Mouse (Mus musculus): ENCODE measurements around the gene Sart3. TPM values are rescaled to one million over a fixed set of nuclear protein-coding genes. Genes with fewer than 3 reads are reported as not detected.

The Sart3 gene
- polyA plus RNA-seq, 1 experiment from 2014 or later: 25.9 TPM

DNA sequence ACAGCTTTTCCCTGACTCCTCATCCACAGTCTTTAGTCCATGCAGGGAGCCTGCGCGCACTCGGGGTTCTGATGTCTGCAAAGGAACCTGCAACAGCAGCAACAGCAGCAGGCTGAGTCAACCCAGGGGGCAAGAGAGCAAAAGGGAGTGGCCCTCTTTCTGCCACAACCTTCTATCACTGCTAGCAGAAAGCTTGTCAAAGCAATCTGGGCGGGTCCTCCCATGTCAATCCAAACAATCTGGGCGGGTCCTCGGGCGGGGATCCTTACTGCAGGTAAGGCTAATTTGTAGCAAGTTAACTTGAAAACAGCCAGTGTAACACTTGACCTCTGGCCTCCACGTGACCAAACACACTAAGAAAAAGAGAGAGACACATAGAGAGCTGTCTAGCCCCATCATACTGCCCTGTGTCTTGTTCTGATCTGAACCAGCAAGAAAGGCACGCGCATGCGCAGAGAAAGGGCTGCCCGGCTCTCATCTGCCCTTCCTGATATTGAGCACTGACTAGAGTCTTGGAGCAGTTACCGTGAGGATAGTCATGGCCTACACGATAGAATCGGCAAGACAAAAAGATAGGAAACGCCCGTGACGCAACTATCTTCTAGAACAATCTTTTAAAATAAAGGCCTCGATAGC is 71.8 kb downstream of the Sart3 start:
- Histone ChIP-seq H3K4me2 (ENCODE audit: low read length) (no peak overlapping the region), H3K9ac (ENCODE audit: low read length) (no peak overlapping the region), H3K4me1 (ENCODE audit: control insufficient read depth in 2 of 2, insufficient read depth in 2 of 2, low read length in 2 of 2) (0 out of 4 replicates have a peak, but pooled peaks cover 0 to 2% of the 10 kb centered on the region in 2 experiments), H3K36me3 (ENCODE audit: control insufficient read depth, insufficient read depth, low read length) (no peaks in the 10 kb centered on the region), H3K27me3 (ENCODE audit: control insufficient read depth, insufficient read depth, low read length) (no peaks in the 10 kb centered on the region), H3K4me3 (ENCODE audit: control insufficient read depth in 1 of 2, insufficient read depth in 1 of 2, low read depth in 1 of 2, low read length in 2 of 2) (no peak overlapping the region), H3K27ac (replicated peaks in 1 of 2; ENCODE audit: control insufficient read depth in 1 of 2, insufficient read depth in 1 of 2, low read depth in 2 of 2, low read length in 2 of 2) (no peak overlapping the region), H3K9me3 (ENCODE audit: control insufficient read depth, low read length) (no peaks in the 10 kb centered on the region)
- ATAC-seq (ENCODE audit: insufficient number of reproducible peaks, insufficient read depth, low FRiP score, low read depth): no peak
- 74% methylated on average over 19 of the region's 19 CpGs for WGBS

DNA sequence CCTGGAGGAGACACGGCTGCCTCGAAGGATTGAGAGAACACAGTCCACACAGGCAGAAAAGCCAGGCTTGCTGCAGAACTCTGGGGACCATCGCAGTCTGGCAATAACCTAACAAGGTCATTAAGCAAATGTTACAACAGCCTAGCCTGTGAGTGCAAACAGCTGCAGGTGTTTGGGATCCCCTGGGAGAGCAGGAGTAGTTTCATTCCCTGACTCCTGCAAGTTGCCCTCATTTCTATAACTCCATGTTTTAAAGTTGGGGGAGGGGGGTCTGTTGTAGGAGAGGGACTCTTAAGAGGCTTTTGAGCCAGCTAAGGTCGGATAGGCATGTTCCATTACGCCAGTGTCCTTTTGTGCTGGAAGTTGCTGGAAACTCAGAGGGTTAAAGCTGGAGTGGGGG is 77.9 kb downstream of the Sart3 start:
- H3K4me1 ChIP-seq (ENCODE audit: control insufficient read depth in 2 of 2, insufficient read depth in 2 of 2, low read length in 2 of 2): no peaks in the 10 kb centered on the region
- no peak overlapping the region for H3K9ac ChIP-seq (ENCODE audit: low read length)
- no peaks in the 10 kb centered on the region for H3K36me3 ChIP-seq (ENCODE audit: control insufficient read depth, insufficient read depth, low read length)
- H3K9me3 ChIP-seq (ENCODE audit: control insufficient read depth, low read length): peaks cover 6% of the 10 kb centered on the region; the same call in 1 of the 2 replicates
- H3K4me2 ChIP-seq (ENCODE audit: low read length): no peak overlapping the region
- no peak overlapping the region for H3K4me3 ChIP-seq (ENCODE audit: control insufficient read depth in 1 of 2, insufficient read depth in 1 of 2, low read depth in 1 of 2, low read length in 2 of 2)
- H3K27me3 ChIP-seq (ENCODE audit: control insufficient read depth, insufficient read depth, low read length): no peaks in the 10 kb centered on the region
- WGBS: 50% methylated on average over 5 of the region's 5 CpGs
- no peak overlapping the region for H3K27ac ChIP-seq (replicated peaks in 1 of 2; ENCODE audit: control insufficient read depth in 1 of 2, insufficient read depth in 1 of 2, low read depth in 2 of 2, low read length in 2 of 2)
- ATAC-seq (ENCODE audit: insufficient number of reproducible peaks, insufficient read depth, low FRiP score, low read depth): no peak

- no peak overlapping the region for H3K27ac ChIP-seq (replicated peaks in 1 of 2; ENCODE audit: control insufficient read depth in 1 of 2, insufficient read depth in 1 of 2, low read depth in 2 of 2, low read length in 2 of 2)
- no peak overlapping the region for H3K4me2 ChIP-seq (ENCODE audit: low read length)
- H3K4me3 ChIP-seq (ENCODE audit: control insufficient read depth in 1 of 2, insufficient read depth in 1 of 2, low read depth in 1 of 2, low read length in 2 of 2): no peak overlapping the region
- WGBS: 48% methylated on average over 4 of the region's 4 CpGs
- no peaks in the 10 kb centered on the region for H3K4me1 ChIP-seq (ENCODE audit: control insufficient read depth in 2 of 2, insufficient read depth in 2 of 2, low read length in 2 of 2)
- peaks cover 6% of the 10 kb centered on the region; the same call in 1 of the 2 replicates for H3K9me3 ChIP-seq (ENCODE audit: control insufficient read depth, low read length)
- no peak for ATAC-seq (ENCODE audit: insufficient number of reproducible peaks, insufficient read depth, low FRiP score, low read depth)
- no peak overlapping the region for H3K9ac ChIP-seq (ENCODE audit: low read length)
- H3K27me3 ChIP-seq (ENCODE audit: control insufficient read depth, insufficient read depth, low read length): no peaks in the 10 kb centered on the region
- no peaks in the 10 kb centered on the region for H3K36me3 ChIP-seq (ENCODE audit: control insufficient read depth, insufficient read depth, low read length)
These were observed 78.3 kb downstream of the Sart3 start for GRCm38 (mm10) chr5:113694000-113694399.

DNA sequence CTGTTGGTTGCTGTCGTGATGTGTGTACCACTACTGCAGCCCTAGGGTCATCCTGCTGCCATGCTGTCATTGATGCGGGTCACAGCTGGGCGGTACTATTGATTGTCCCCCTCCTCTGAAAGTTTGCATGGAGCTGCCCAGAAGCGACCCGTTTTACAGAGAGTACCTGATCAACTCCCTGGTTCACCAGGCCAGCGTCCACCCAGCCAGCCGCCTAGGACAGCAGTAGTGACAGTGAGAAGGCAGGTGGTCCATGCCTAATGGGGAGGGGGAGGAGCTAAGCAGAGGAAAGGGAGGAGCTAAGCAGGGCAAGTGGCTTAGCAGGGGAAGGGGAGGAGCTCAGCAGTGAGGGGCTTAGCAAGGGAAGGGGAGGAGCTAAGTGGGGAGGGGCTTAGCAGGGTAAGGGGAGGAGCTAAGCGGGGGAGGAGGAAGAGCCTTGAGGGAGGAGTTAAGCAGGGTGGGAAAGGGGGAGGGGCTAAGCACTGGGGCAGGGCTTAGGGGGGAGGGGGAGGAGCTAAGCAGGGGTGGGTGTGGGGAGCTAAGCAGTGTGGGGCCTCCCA is 79.0 kb downstream of the Sart3 start:
- H3K4me1 ChIP-seq (ENCODE audit: control insufficient read depth in 2 of 2, insufficient read depth in 2 of 2, low read length in 2 of 2): no peaks in the 10 kb centered on the region
- no peak overlapping the region for H3K4me2 ChIP-seq (ENCODE audit: low read length)
- no peak overlapping the region for H3K27ac ChIP-seq (replicated peaks in 1 of 2; ENCODE audit: control insufficient read depth in 1 of 2, insufficient read depth in 1 of 2, low read depth in 2 of 2, low read length in 2 of 2)
- no peak for ATAC-seq (ENCODE audit: insufficient number of reproducible peaks, insufficient read depth, low FRiP score, low read depth)
- WGBS: 76% methylated on average over 8 of the region's 8 CpGs
- H3K36me3 ChIP-seq (ENCODE audit: control insufficient read depth, insufficient read depth, low read length): no peaks in the 10 kb centered on the region
- no peak overlapping the region for H3K4me3 ChIP-seq (ENCODE audit: control insufficient read depth in 1 of 2, insufficient read depth in 1 of 2, low read depth in 1 of 2, low read length in 2 of 2)
- no peaks in the 10 kb centered on the region for H3K27me3 ChIP-seq (ENCODE audit: control insufficient read depth, insufficient read depth, low read length)
- peaks cover 6% of the 10 kb centered on the region; the same call in 1 of the 2 replicates for H3K9me3 ChIP-seq (ENCODE audit: control insufficient read depth, low read length)
- H3K9ac ChIP-seq (ENCODE audit: low read length): no peak overlapping the region

Other genes starting within 250 kb of the Sart3 start
- 2.2 and 2.6 TPM in 2 replicates for gene Cmklr1, start 122.1 kb downstream of the Sart3 start, polyA plus RNA-seq (2014; fragmentation: Nextera tagmentation; extraction: Ambion mirVana)
- gene 1700069L16Rik, start 47.7 kb downstream of the Sart3 start, polyA plus RNA-seq (2014; fragmentation: Nextera tagmentation; extraction: Ambion mirVana): not detected in 2 replicates
- 4.0 and 4.6 TPM in 2 replicates for gene Ficd, start 36.7 kb downstream of the Sart3 start, polyA plus RNA-seq (2014; fragmentation: Nextera tagmentation; extraction: Ambion mirVana)
- gene Iscu, start 238 bp upstream of the Sart3 start, polyA plus RNA-seq (2014; fragmentation: Nextera tagmentation; extraction: Ambion mirVana): 128 and 132 TPM in 2 replicates
- gene Tmem119, start 28.0 kb upstream of the Sart3 start, polyA plus RNA-seq (2014; fragmentation: Nextera tagmentation; extraction: Ambion mirVana): 6.1 and 7.8 TPM in 2 replicates
- gene Selplg, start 60.1 kb upstream of the Sart3 start, polyA plus RNA-seq (2014; fragmentation: Nextera tagmentation; extraction: Ambion mirVana): 2.3 and 3.1 TPM in 2 replicates
- 84.9 and 88.2 TPM in 2 replicates for gene Coro1c, start 136.2 kb upstream of the Sart3 start, polyA plus RNA-seq (2014; fragmentation: Nextera tagmentation; extraction: Ambion mirVana)
- gene Ssh1, start 221.4 kb upstream of the Sart3 start, polyA plus RNA-seq (2014; fragmentation: Nextera tagmentation; extraction: Ambion mirVana): 15.1 and 16.4 TPM in 2 replicates
- gene Dao, start 231.2 kb upstream of the Sart3 start, polyA plus RNA-seq (2014; fragmentation: Nextera tagmentation; extraction: Ambion mirVana): not detected in 2 replicates

Data from heart, embryonic 14.5 days (tissue).